Mouse (Mus musculus): ENCODE results near the gene Tas2r135.

- TF ChIP-seq CTCF (IDR thresholded peaks at IDR 0.05; ENCODE audit: low read depth) (no peak), EP300 (IDR thresholded peaks at IDR 0.05; ENCODE audit: low read depth) (peak; percentile 81)
Measured at GRCm38 (mm10) chr6:42395960-42396809, 9.0 kb upstream of the Tas2r135 start.

Measured in liver, postnatal 0 days (tissue).